Mouse (Mus musculus): Measurements from ENCODE around the gene Itpripl2. TPM values are rescaled to one million over a fixed set of nuclear protein-coding genes. Genes with fewer than 3 reads are reported as not detected.
A peak's percentile ranks its signal among the peaks of the same experiment; 100 is the strongest.

Gene Itpripl2
- polyA plus RNA-seq, 1 experiment from 2014 or later, result 0.74 TPM

- no peak overlapping the region for H3K9ac ChIP-seq
- WGBS, result 90% methylated on average over 2 of the region's 2 CpGs
- no peak overlapping the region for H3K27ac ChIP-seq
- no peaks in the 10 kb centered on the region for H3K36me3 ChIP-seq (ENCODE audit: poor library complexity, severe bottlenecking)
- no peak overlapping the region for H3K4me3 ChIP-seq
- H3K4me1 ChIP-seq, result no peaks in the 10 kb centered on the region
- H3K9me3 ChIP-seq (replicated peaks), result no peaks in the 10 kb centered on the region
- no peak overlapping the region for H3K4me2 ChIP-seq
- no peaks in the 10 kb centered on the region for H3K27me3 ChIP-seq
- ATAC-seq, result no peak
Observed at GRCm38 (mm10) chr7:118482001-118482400, 9.8 kb downstream of the Itpripl2 start.

- H3K27ac ChIP-seq, result no peak overlapping the region
- no peak overlapping the region for H3K4me2 ChIP-seq
- ATAC-seq, result no peak
- no peak overlapping the region for H3K4me3 ChIP-seq
- no peaks in the 10 kb centered on the region for H3K27me3 ChIP-seq
- 90% methylated on average over 10 of the region's 10 CpGs for WGBS
- H3K9ac ChIP-seq, result no peak overlapping the region
- no peaks in the 10 kb centered on the region for H3K36me3 ChIP-seq (ENCODE audit: poor library complexity, severe bottlenecking)
- H3K4me1 ChIP-seq, result no peaks in the 10 kb centered on the region
- H3K9me3 ChIP-seq (replicated peaks), result no peaks in the 10 kb centered on the region
Observed at GRCm38 (mm10) chr7:118481047-118481810, 10.5 kb downstream of the Itpripl2 start.

- Histone ChIP-seq H3K9ac (no peak overlapping the region), H3K36me3 (ENCODE audit: poor library complexity, severe bottlenecking) (no peaks in the 10 kb centered on the region), H3K9me3 (replicated peaks) (no peaks in the 10 kb centered on the region), H3K27me3 (no peaks in the 10 kb centered on the region), H3K4me1 (no peaks in the 10 kb centered on the region), H3K27ac (no peak overlapping the region), H3K4me2 (no peak overlapping the region), H3K4me3 (no peak overlapping the region)
- 88% methylated on average over 9 of the region's 9 CpGs for WGBS
- ATAC-seq, result no peak
Observed at GRCm38 (mm10) chr7:118480160-118480709, 11.5 kb downstream of the Itpripl2 start.

- H3K36me3 ChIP-seq (ENCODE audit: poor library complexity, severe bottlenecking), result no peaks in the 10 kb centered on the region
- H3K9me3 ChIP-seq (replicated peaks), result 0 out of 2 replicates have a peak, but pooled peaks cover 4% of the 10 kb centered on the region
- no peak for ATAC-seq
- no peak overlapping the region for H3K27ac ChIP-seq
- no peak overlapping the region for H3K4me3 ChIP-seq
- H3K27me3 ChIP-seq, result no peaks in the 10 kb centered on the region
- no peak overlapping the region for H3K9ac ChIP-seq
- no peak overlapping the region for H3K4me2 ChIP-seq
- H3K4me1 ChIP-seq, result no peaks in the 10 kb centered on the region
- WGBS, result 61% methylated on average over 3 of the region's 3 CpGs
Observed at GRCm38 (mm10) chr7:118478835-118479312, 12.9 kb downstream of the Itpripl2 start.

- 50% methylated on average over 5 of the region's 5 CpGs for WGBS
- Histone ChIP-seq H3K9ac (no peak overlapping the region), H3K4me3 (no peak overlapping the region), H3K4me2 (no peak overlapping the region), H3K4me1 (no peaks in the 10 kb centered on the region), H3K9me3 (replicated peaks) (0 out of 2 replicates have a peak, but pooled peaks cover 4% of the 10 kb centered on the region), H3K27ac (no peak overlapping the region), H3K36me3 (ENCODE audit: poor library complexity, severe bottlenecking) (no peaks in the 10 kb centered on the region), H3K27me3 (no peaks in the 10 kb centered on the region)
- ATAC-seq, result no peak
Observed at GRCm38 (mm10) chr7:118476428-118476827, 15.3 kb downstream of the Itpripl2 start.

GRCm38 (mm10) chr7:118475008-118475705 lies 16.6 kb downstream of the Itpripl2 start:
- H3K4me1 ChIP-seq, result no peaks in the 10 kb centered on the region
- no peak overlapping the region for H3K4me2 ChIP-seq
- ATAC-seq, result no peak
- no peak overlapping the region for H3K27ac ChIP-seq
- 0 out of 2 replicates have a peak, but pooled peaks cover 4% of the 10 kb centered on the region for H3K9me3 ChIP-seq (replicated peaks)
- H3K4me3 ChIP-seq, result no peak overlapping the region
- no peak overlapping the region for H3K9ac ChIP-seq
- no peaks in the 10 kb centered on the region for H3K27me3 ChIP-seq
- 88% methylated on average over 7 of the region's 7 CpGs for WGBS
- no peaks in the 10 kb centered on the region for H3K36me3 ChIP-seq (ENCODE audit: poor library complexity, severe bottlenecking)

- H3K36me3 ChIP-seq (ENCODE audit: poor library complexity, severe bottlenecking), result no peaks in the 10 kb centered on the region
- no peak for ATAC-seq
- H3K9ac ChIP-seq, result no peak overlapping the region
- H3K4me2 ChIP-seq, result no peak overlapping the region
- no peak overlapping the region for H3K4me3 ChIP-seq
- 0 out of 2 replicates have a peak, but pooled peaks cover 4% of the 10 kb centered on the region for H3K9me3 ChIP-seq (replicated peaks)
- WGBS, result 94% methylated on average over 1 of the region's 1 CpGs
- no peaks in the 10 kb centered on the region for H3K27me3 ChIP-seq
- H3K27ac ChIP-seq, result no peak overlapping the region
- no peaks in the 10 kb centered on the region for H3K4me1 ChIP-seq
Observed at GRCm38 (mm10) chr7:118472886-118473285, 18.9 kb downstream of the Itpripl2 start.

- ATAC-seq, result no peak
- Histone ChIP-seq H3K27me3 (no peaks in the 10 kb centered on the region), H3K4me1 (peaks cover 7% of the 10 kb centered on the region), H3K4me3 (no peak overlapping the region), H3K27ac (no peak overlapping the region), H3K4me2 (no peak overlapping the region), H3K9me3 (replicated peaks) (no peaks in the 10 kb centered on the region), H3K36me3 (ENCODE audit: poor library complexity, severe bottlenecking) (no peaks in the 10 kb centered on the region), H3K9ac (no peak overlapping the region)
- 92% methylated on average over 3 of the region's 3 CpGs for WGBS
Observed at GRCm38 (mm10) chr7:118468060-118468459, 23.7 kb downstream of the Itpripl2 start.

GRCm38 (mm10) chr7:118464432-118464831 lies 27.3 kb downstream of the Itpripl2 start:
- no peaks in the 10 kb centered on the region for H3K27me3 ChIP-seq
- 63% methylated on average over 4 of the region's 4 CpGs for WGBS
- no peak for ATAC-seq

GRCm38 (mm10) chr7:118462818-118463762 lies 28.7 kb downstream of the Itpripl2 start:
- H3K36me3 ChIP-seq (ENCODE audit: poor library complexity, severe bottlenecking), result no peaks in the 10 kb centered on the region
- peak overlapping the region; percentile 14; the same call in 1 of the 2 replicates for H3K4me2 ChIP-seq
- no peak overlapping the region for H3K4me3 ChIP-seq
- ATAC-seq, result peak; percentile 19; the same call in 1 of the 2 replicates
- H3K27me3 ChIP-seq, result no peaks in the 10 kb centered on the region
- no peaks in the 10 kb centered on the region for H3K9me3 ChIP-seq (replicated peaks)
- WGBS, result 26% methylated on average over 11 of the region's 11 CpGs
- H3K9ac ChIP-seq, result no peak overlapping the region; the same call in 1 of the 2 replicates
- H3K27ac ChIP-seq, result no peak overlapping the region
- peaks cover 12% of the 10 kb centered on the region for H3K4me1 ChIP-seq

More at GRCm38 (mm10) chr7:118464432-118464831, 27.3 kb downstream of the Itpripl2 start:
- Histone ChIP-seq H3K9ac (no peak overlapping the region), H3K4me3 (no peak overlapping the region), H3K36me3 (ENCODE audit: poor library complexity, severe bottlenecking) (no peaks in the 10 kb centered on the region), H3K4me1 (peaks cover 12% of the 10 kb centered on the region), H3K9me3 (replicated peaks) (no peaks in the 10 kb centered on the region), H3K4me2 (no peak overlapping the region), H3K27ac (no peak overlapping the region)

- no peaks in the 10 kb centered on the region for H3K9me3 ChIP-seq (replicated peaks)
- no peak for ATAC-seq
- H3K36me3 ChIP-seq (ENCODE audit: poor library complexity, severe bottlenecking), result no peaks in the 10 kb centered on the region
- no peak overlapping the region for H3K9ac ChIP-seq
- H3K4me3 ChIP-seq, result no peak overlapping the region
- H3K27me3 ChIP-seq, result no peaks in the 10 kb centered on the region
- no peak overlapping the region for H3K27ac ChIP-seq
- WGBS, result 64% methylated on average over 16 of the region's 16 CpGs
- no peak overlapping the region for H3K4me2 ChIP-seq
- peaks cover 12% of the 10 kb centered on the region for H3K4me1 ChIP-seq
Observed at GRCm38 (mm10) chr7:118461400-118462136, 30.2 kb downstream of the Itpripl2 start.
